Mouse (Mus musculus): Measurements from ENCODE around the gene Cox11. TPM values are rescaled to one million over a fixed set of nuclear protein-coding genes. Genes with fewer than 3 reads are reported as not detected.

Cox11 gene
- polyA plus RNA-seq (2015; fragmentation: Nextera tagmentation; extraction: Ambion mirVana): 37.0 and 38.3 TPM in 2 replicates

DNA sequence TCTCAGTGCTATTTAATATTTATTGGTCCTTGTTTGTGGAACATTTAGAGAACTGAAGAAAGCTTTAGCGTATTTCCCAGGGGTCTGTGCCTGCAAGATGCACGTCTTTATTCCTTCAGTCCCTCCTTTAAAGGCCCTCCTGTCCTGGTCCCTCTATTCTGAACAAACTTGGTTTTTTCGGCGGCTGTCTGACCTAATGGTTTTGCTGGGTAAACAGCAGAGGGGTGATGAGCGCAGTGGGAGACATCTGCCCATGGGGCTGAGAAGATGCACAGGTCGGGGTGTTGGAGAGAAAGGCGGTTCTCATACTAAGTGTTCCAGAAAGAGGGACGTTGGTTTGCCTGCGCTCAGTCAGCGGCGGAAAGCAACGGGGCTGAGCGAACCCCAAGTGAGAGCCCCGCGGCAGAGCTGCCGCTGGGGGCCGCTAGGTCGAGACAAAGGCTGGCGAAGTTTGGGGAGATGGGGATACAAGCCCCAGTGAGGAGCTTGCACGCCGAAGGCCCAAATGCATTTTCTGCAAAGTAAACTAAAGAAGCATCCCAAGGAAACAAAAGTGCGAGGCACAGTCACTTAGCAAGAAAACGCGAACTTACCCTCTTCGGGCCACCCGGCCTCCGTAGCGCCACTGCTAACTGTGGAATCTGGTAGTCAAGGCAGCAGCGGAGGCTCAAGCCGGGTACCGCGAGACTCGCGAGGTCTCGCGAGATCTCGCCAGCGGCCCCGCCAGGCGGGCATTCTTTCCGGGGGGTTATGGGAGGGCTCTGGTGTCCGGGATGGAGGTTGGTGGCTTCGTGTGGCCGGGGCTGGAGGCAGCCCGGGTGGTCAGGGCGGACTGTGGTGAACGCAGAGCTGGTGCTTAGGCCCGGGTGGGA lies at the start of gene Cox11, which contains the start of gene Stxbp4:
Gene Cox11, plus strand, starts transcription at position 734 of the 872 bp plus-strand sequence.
Gene Stxbp4, minus strand, starts transcription at position 645 of the 872 bp plus-strand sequence.
- no peaks in the 10 kb centered on the region for H3K27me3 ChIP-seq (replicated peaks)
- H3K9me3 ChIP-seq: no peaks in the 10 kb centered on the region
- ATAC-seq (ENCODE audit: insufficient read depth, low FRiP score, low read depth): peak; percentile 94
- under 1% methylated on average over 48 of the region's 48 CpGs for WGBS
- H3K4me3 ChIP-seq (replicated peaks): peak within 1 kb of the TSS; percentile 98
- peaks cover 4% of the 10 kb centered on the region; the same call in 1 of the 2 replicates for H3K36me3 ChIP-seq
- H3K4me1 ChIP-seq: peaks cover 8% of the 10 kb centered on the region; the same call in 1 of the 2 replicates
- H3K4me2 ChIP-seq: peak within 1 kb of the TSS; percentile 66
- H3K27ac ChIP-seq: peak within 1 kb of the TSS; percentile 94
- H3K9ac ChIP-seq: peak within 1 kb of the TSS; percentile 86

DNA sequence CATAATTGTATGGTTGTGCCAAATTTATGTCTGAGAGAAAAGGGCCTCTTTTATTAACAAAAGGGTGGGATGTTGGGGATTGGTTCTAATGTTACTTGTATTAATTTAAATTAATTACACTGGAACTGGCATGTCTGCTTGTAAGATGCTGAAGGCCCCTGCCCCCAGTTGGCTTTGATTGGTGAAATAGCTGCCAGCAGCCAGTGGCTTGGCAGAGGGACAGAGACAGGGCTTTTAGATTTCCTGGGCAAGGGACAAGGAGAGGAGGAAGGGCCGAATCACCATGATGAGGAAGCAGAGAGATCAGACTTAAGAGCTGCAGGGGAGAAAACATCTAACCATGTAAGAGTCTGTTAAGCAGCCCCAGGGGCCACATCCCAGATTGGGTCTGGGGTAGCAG lies 47.0 kb upstream of the Cox11 start:
- ATAC-seq (ENCODE audit: insufficient read depth, low FRiP score, low read depth): no peak
- H3K9me3 ChIP-seq: no peaks in the 10 kb centered on the region
- H3K27me3 ChIP-seq (replicated peaks): no peaks in the 10 kb centered on the region
- H3K4me1 ChIP-seq: no peaks in the 10 kb centered on the region
- no peak overlapping the region for H3K4me2 ChIP-seq
- WGBS: 83% methylated on average over 1 of the region's 1 CpGs
- no peak overlapping the region for H3K27ac ChIP-seq
- 0 out of 2 replicates have a peak, but pooled peaks cover 5% of the 10 kb centered on the region for H3K36me3 ChIP-seq
- no peak overlapping the region for H3K9ac ChIP-seq
- no peak overlapping the region for H3K4me3 ChIP-seq (replicated peaks)

- no peak overlapping the region for H3K4me2 ChIP-seq
- WGBS: 93% methylated on average over 1 of the region's 1 CpGs
- no peak overlapping the region for H3K27ac ChIP-seq
- H3K36me3 ChIP-seq: peaks cover 8% of the 10 kb centered on the region; the same call in 1 of the 2 replicates
- H3K27me3 ChIP-seq (replicated peaks): no peaks in the 10 kb centered on the region
- H3K4me3 ChIP-seq (replicated peaks): no peak overlapping the region
- H3K9me3 ChIP-seq: no peaks in the 10 kb centered on the region
- H3K4me1 ChIP-seq: no peaks in the 10 kb centered on the region
- ATAC-seq (ENCODE audit: insufficient read depth, low FRiP score, low read depth): no peak
- no peak overlapping the region for H3K9ac ChIP-seq
These were observed 42.1 kb upstream of the Cox11 start for GRCm38 (mm10) chr11:90595826-90596225.

DNA sequence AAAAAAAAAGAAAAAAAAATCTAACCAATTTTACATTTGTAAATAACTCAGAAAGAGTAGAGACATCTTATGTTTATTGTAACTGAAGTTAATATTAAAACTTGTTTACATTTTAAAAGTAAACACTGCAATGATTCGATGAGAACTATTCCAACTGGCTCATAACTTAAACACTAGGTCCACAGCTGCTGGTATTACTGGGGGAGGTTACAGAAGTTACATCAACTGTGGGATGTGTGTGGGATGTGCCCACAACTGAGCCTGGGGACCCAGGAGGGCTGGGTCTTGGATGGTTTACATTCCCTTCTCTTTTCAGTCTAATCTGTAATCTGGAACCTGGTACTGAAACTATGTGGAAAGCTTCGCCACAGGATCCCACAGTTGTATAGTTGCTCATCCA lies 34.9 kb upstream of the Cox11 start:
- 59% methylated on average over 2 of the region's 2 CpGs for WGBS
- Histone ChIP-seq H3K27me3 (replicated peaks) (no peaks in the 10 kb centered on the region), H3K9me3 (no peaks in the 10 kb centered on the region), H3K36me3 (peaks cover 8% of the 10 kb centered on the region; the same call in 1 of the 2 replicates), H3K27ac (no peak overlapping the region), H3K4me3 (replicated peaks) (no peak overlapping the region), H3K9ac (no peak overlapping the region), H3K4me1 (no peaks in the 10 kb centered on the region), H3K4me2 (no peak overlapping the region)
- no peak for ATAC-seq (ENCODE audit: insufficient read depth, low FRiP score, low read depth)

- Histone ChIP-seq H3K27ac (no peak overlapping the region), H3K4me1 (no peaks in the 10 kb centered on the region), H3K36me3 (no peaks in the 10 kb centered on the region), H3K4me3 (replicated peaks) (no peak overlapping the region), H3K9me3 (no peaks in the 10 kb centered on the region), H3K4me2 (no peak overlapping the region), H3K9ac (no peak overlapping the region), H3K27me3 (replicated peaks) (no peaks in the 10 kb centered on the region)
- ATAC-seq (ENCODE audit: insufficient read depth, low FRiP score, low read depth): no peak
These were observed 25.9 kb upstream of the Cox11 start for GRCm38 (mm10) chr11:90612118-90612517.

DNA sequence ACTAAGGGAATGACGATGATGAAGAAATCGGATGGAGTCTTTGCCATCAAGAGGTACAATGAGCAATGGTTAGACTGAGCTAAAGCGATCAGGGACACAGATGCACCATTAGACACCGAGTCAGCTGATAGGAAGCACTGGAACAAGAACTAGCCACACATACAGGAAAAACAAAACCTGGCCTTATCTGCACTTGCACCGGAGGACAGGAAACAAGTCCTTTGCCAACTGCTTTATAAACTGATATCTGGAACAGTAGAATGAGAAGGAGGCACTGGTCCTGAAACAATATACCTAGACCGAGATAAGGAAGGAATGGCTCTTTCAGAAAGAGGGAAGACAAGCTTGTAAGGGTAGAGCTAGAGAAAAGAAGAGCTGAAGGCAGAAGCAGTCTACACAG lies 23.2 kb upstream of the Cox11 start:
- no peak overlapping the region for H3K4me3 ChIP-seq (replicated peaks)
- H3K4me2 ChIP-seq: no peak overlapping the region
- no peak overlapping the region for H3K9ac ChIP-seq
- H3K27me3 ChIP-seq (replicated peaks): no peaks in the 10 kb centered on the region
- no peaks in the 10 kb centered on the region for H3K4me1 ChIP-seq
- H3K36me3 ChIP-seq: no peaks in the 10 kb centered on the region
- ATAC-seq (ENCODE audit: insufficient read depth, low FRiP score, low read depth): no peak
- H3K9me3 ChIP-seq: no peaks in the 10 kb centered on the region
- WGBS: 74% methylated on average over 6 of the region's 6 CpGs
- no peak overlapping the region for H3K27ac ChIP-seq

DNA sequence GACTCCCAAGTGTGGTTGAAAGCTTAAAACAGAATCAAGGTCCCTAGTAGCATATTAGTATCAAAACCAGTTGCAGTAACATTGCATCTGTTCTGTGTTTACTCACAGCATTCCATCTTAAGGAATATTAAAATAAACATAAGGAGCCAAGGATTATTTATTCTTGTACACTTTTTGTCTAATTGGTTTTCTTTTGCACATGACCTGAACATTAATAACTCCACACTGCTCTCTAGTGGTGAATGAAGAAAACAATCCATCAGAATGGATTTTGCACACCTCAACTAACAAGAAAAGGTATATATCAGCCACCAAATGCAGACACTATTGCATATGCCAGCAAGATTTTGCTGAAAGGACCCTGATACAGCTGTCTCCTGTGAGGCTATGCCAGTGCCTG lies 21.5 kb upstream of the Cox11 start:
- Histone ChIP-seq H3K27me3 (replicated peaks) (no peaks in the 10 kb centered on the region), H3K36me3 (no peaks in the 10 kb centered on the region), H3K4me1 (no peaks in the 10 kb centered on the region), H3K9ac (no peak overlapping the region), H3K27ac (no peak overlapping the region), H3K4me3 (replicated peaks) (no peak overlapping the region), H3K9me3 (no peaks in the 10 kb centered on the region), H3K4me2 (no peak overlapping the region)
- ATAC-seq (ENCODE audit: insufficient read depth, low FRiP score, low read depth): no peak

DNA sequence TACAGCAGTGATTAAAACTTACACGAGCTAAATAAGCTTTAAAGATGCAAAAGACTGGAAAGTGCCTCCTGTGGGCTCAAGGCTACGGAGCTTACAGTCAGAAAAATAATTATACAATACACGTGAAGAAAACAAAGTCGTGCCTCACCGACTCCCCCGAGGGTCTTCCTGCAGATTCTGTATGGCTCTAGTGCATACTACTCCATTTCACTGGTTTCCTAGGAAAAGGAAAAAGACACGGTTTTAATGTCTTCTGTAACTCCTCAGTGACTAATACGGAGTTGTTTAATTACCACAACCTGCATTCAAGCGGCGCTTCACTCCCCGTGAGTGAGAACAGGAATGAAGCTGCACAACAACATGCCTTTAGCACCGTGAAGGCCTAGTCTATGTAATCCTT lies 15.9 kb upstream of the Cox11 start:
- H3K4me1 ChIP-seq: no peaks in the 10 kb centered on the region
- H3K27ac ChIP-seq: no peak overlapping the region
- ATAC-seq (ENCODE audit: insufficient read depth, low FRiP score, low read depth): no peak
- no peaks in the 10 kb centered on the region for H3K9me3 ChIP-seq
- H3K9ac ChIP-seq: no peak overlapping the region
- H3K27me3 ChIP-seq (replicated peaks): no peaks in the 10 kb centered on the region
- WGBS: 88% methylated on average over 12 of the region's 12 CpGs
- H3K4me2 ChIP-seq: no peak overlapping the region
- H3K36me3 ChIP-seq: no peaks in the 10 kb centered on the region
- no peak overlapping the region for H3K4me3 ChIP-seq (replicated peaks)

DNA sequence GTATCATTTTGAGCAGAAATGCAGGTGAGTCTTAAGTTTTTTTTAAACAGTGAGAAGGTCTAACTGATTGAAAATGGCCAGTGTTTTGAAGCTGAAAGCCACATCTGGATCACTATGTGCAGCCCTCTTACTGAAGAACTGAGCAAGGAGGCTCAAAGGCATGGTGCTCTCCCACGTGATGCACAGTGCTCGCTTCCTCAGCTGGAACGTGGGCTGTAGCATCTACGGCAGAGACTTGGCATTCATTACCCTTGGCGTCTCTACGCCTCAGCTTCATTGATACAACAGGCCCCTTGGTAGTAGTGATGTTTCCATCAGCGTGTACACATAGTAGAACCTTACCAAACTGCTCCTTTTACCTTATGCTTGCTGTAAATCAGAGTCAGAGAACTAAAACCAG lies 15.5 kb upstream of the Cox11 start:
- 90% methylated on average over 7 of the region's 7 CpGs for WGBS
- Histone ChIP-seq H3K4me1 (no peaks in the 10 kb centered on the region), H3K4me2 (no peak overlapping the region), H3K4me3 (replicated peaks) (no peak overlapping the region), H3K9ac (no peak overlapping the region), H3K9me3 (no peaks in the 10 kb centered on the region), H3K27me3 (replicated peaks) (no peaks in the 10 kb centered on the region), H3K36me3 (no peaks in the 10 kb centered on the region), H3K27ac (no peak overlapping the region)
- ATAC-seq (ENCODE audit: insufficient read depth, low FRiP score, low read depth): no peak

GRCm38 (mm10) chr11:90623477-90623876 lies 14.5 kb upstream of the Cox11 start:
- Histone ChIP-seq H3K9me3 (no peaks in the 10 kb centered on the region), H3K4me1 (no peaks in the 10 kb centered on the region), H3K36me3 (no peaks in the 10 kb centered on the region), H3K27me3 (replicated peaks) (no peaks in the 10 kb centered on the region), H3K9ac (no peak overlapping the region), H3K27ac (no peak overlapping the region), H3K4me3 (replicated peaks) (no peak overlapping the region), H3K4me2 (no peak overlapping the region)
- no peak for ATAC-seq (ENCODE audit: insufficient read depth, low FRiP score, low read depth)
- 54% methylated on average over 6 of the region's 6 CpGs for WGBS

- WGBS: 80% methylated on average over 1 of the region's 1 CpGs
- Histone ChIP-seq H3K9me3 (no peaks in the 10 kb centered on the region), H3K9ac (no peak overlapping the region), H3K27me3 (replicated peaks) (no peaks in the 10 kb centered on the region), H3K4me2 (no peak overlapping the region), H3K4me3 (replicated peaks) (no peak overlapping the region), H3K4me1 (no peaks in the 10 kb centered on the region), H3K27ac (no peak overlapping the region), H3K36me3 (no peaks in the 10 kb centered on the region)
- no peak for ATAC-seq (ENCODE audit: insufficient read depth, low FRiP score, low read depth)
These were observed 12.8 kb upstream of the Cox11 start for GRCm38 (mm10) chr11:90625174-90625573.

DNA sequence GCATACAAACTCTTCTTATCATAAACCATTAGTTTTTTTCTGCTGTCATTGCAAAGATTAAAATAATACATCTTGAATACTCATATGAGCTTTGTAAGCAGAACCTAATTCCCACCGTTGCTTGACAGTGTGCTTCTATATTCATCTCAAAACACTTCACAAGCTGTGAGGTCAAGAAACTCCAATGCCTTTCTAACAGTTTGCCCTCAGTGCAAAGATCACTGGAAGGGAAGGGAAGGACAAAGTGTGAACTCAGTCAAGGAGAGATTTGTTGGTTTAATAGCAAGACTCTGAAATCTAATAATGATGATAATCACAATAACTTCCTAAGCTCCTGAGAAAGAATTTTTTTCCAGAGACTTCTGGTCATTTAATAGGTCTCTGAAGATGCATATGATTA lies 10.2 kb upstream of the Cox11 start:
- no peak for ATAC-seq (ENCODE audit: insufficient read depth, low FRiP score, low read depth)

More for the DNA sequence above, 10.2 kb upstream of the Cox11 start:
- no peaks in the 10 kb centered on the region for H3K4me1 ChIP-seq
- H3K27ac ChIP-seq: no peak overlapping the region
- H3K4me2 ChIP-seq: no peak overlapping the region
- no peaks in the 10 kb centered on the region for H3K9me3 ChIP-seq
- H3K36me3 ChIP-seq: no peaks in the 10 kb centered on the region
- WGBS: 47% methylated on average over 1 of the region's 1 CpGs
- no peak overlapping the region for H3K9ac ChIP-seq
- no peaks in the 10 kb centered on the region for H3K27me3 ChIP-seq (replicated peaks)
- no peak overlapping the region for H3K4me3 ChIP-seq (replicated peaks)
